ENCODE assay signal across 14 mouse cellular contexts in genomic region chr7:30706214-30706882, GRCm38 (mm10). TPM values are rescaled to one million over a fixed set of nuclear protein-coding genes. Genes with fewer than 3 reads are reported as not detected.
DNase-seq lines count a peak whose midpoint lies in the region; ATAC-seq and TF ChIP-seq lines count a peak whose summit lies in the region.
"Had no signal": no experiment of that assay in that cellular context is flagged by ENCODE, and none has a peak within 500 bp of the region (broad histone marks: within the 10 kb centered on the region; RNA-seq: fewer than 3 reads in every experiment).

No protein-coding gene starts in this region.

- no peak overlapping the region for H3K9ac ChIP-seq in heart, embryonic 12.5 days
- H3K9ac ChIP-seq in liver, adult 2 months (ENCODE audit: low read depth, low read length): no peak overlapping the region
- no peak overlapping the region; the same call in 1 of the 2 replicates for H3K9ac ChIP-seq in stomach, embryonic 16.5 days (ENCODE audit: low read length)
- no peak overlapping the region for H3K9ac ChIP-seq in forebrain, postnatal 0 days

- no peaks in the 10 kb centered on the region for H3K36me3 ChIP-seq in heart, embryonic 12.5 days
- H3K36me3 ChIP-seq in liver, adult 2 months (ENCODE audit: control insufficient read depth, insufficient read depth, low read length): no peaks in the 10 kb centered on the region
- no peaks in the 10 kb centered on the region for H3K36me3 ChIP-seq in stomach, embryonic 16.5 days (ENCODE audit: control insufficient read depth, insufficient read depth, low read length)
- H3K36me3 ChIP-seq in forebrain, postnatal 0 days (ENCODE audit: insufficient read depth): no peaks in the 10 kb centered on the region
- H3K36me3 ChIP-seq: hindbrain, embryonic 10.5 days had no signal

- H3K4me3 ChIP-seq in heart, embryonic 12.5 days: no peak overlapping the region
- no peak overlapping the region for H3K4me3 ChIP-seq in liver, adult 2 months (ENCODE audit: insufficient read depth, low read depth, low read length)
- H3K4me3 ChIP-seq in stomach, embryonic 16.5 days (replicated peaks; ENCODE audit: low read length): no peak overlapping the region
- H3K4me3 ChIP-seq in forebrain, postnatal 0 days (ENCODE audit: low read depth, low read length): no peak overlapping the region
- H3K4me3 ChIP-seq: hindbrain, embryonic 10.5 days had no signal

- H3K27me3 ChIP-seq in heart, embryonic 12.5 days (replicated peaks): peaks cover 7% of the 10 kb centered on the region; the same call in 1 of the 2 replicates
- no peaks in the 10 kb centered on the region for H3K27me3 ChIP-seq in liver, adult 2 months (ENCODE audit: control insufficient read depth, insufficient read depth, low read length)
- no peaks in the 10 kb centered on the region for H3K27me3 ChIP-seq in stomach, embryonic 16.5 days (ENCODE audit: control insufficient read depth, insufficient read depth, low read length)
- H3K27me3 ChIP-seq in forebrain, postnatal 0 days (ENCODE audit: insufficient read depth, low read length): no peaks in the 10 kb centered on the region

- H3K4me1 ChIP-seq in heart, embryonic 12.5 days (replicated peaks): peaks cover 17% of the 10 kb centered on the region
- H3K4me1 ChIP-seq in liver, adult 2 months (ENCODE audit: control insufficient read depth, insufficient read depth, low read length): peaks cover 9% of the 10 kb centered on the region; the same call in 1 of the 2 replicates
- H3K4me1 ChIP-seq in stomach, embryonic 16.5 days (ENCODE audit: control insufficient read depth, insufficient read depth, low read length): no peaks in the 10 kb centered on the region
- H3K4me1 ChIP-seq in forebrain, postnatal 0 days (ENCODE audit: insufficient read depth): no peaks in the 10 kb centered on the region
- H3K4me1 ChIP-seq: hindbrain, embryonic 10.5 days had no signal

- peak; percentile 79 for ATAC-seq in heart, embryonic 12.5 days (ENCODE audit: insufficient number of reproducible peaks, low FRiP score)
- ATAC-seq in stomach, embryonic 16.5 days (ENCODE audit: insufficient read depth, low FRiP score): peak; percentile 89
- ATAC-seq in cerebellum, adult (ENCODE audit: insufficient number of reproducible peaks, low FRiP score, low TSS enrichment): no peak
- ATAC-seq in forebrain, postnatal 0 days: no peak
- ATAC-seq: lung, postnatal 0 days had no signal

- H3K4me2 ChIP-seq in heart, embryonic 12.5 days: peak overlapping the region; percentile 25
- peak overlapping the region; percentile 10; the same call in 1 of the 2 replicates for H3K4me2 ChIP-seq in stomach, embryonic 16.5 days (ENCODE audit: low read depth, low read length)
- no peak overlapping the region for H3K4me2 ChIP-seq in forebrain, postnatal 0 days (ENCODE audit: low read depth)

- H3K79me2 ChIP-seq in liver, adult 2 months (ENCODE audit: control insufficient read depth, insufficient read depth, low read length): no peaks in the 10 kb centered on the region

- DNase-seq in heart, adult 18-20 months: peak; percentile 26 to 40
- no peak for DNase-seq in heart, postnatal 14 days
- peak; percentile 85 for DNase-seq in liver, adult 2 months (ENCODE audit: extremely low read depth, low read depth, low spot score)
- DNase-seq in forebrain, postnatal 0 days: no peak
- DNase-seq in right cerebral cortex, postnatal 4 days: no peak
- DNase-seq: cerebellum, adult 2 months; kidney, postnatal 10 days had no signal

- WGBS in heart, embryonic 12.5 days: 18% methylated on average over 8 of the region's 8 CpGs
- WGBS in liver, adult 2 months: 16% methylated on average over 8 of the region's 8 CpGs
- WGBS in stomach, embryonic 16.5 days: 50% methylated on average over 8 of the region's 8 CpGs
- WGBS in forebrain, postnatal 0 days: 78% methylated on average over 8 of the region's 8 CpGs

- TF ChIP-seq POLR2A in liver, adult 2 months (IDR thresholded peaks at IDR 0.05; ENCODE audit: extremely low read depth, insufficient read depth, low read length): no peak

- no peaks in the 10 kb centered on the region for H3K9me3 ChIP-seq in heart, embryonic 12.5 days (replicated peaks)
- H3K9me3 ChIP-seq in stomach, embryonic 16.5 days (replicated peaks; ENCODE audit: control insufficient read depth, low read length): no peaks in the 10 kb centered on the region
- no peaks in the 10 kb centered on the region for H3K9me3 ChIP-seq in forebrain, postnatal 0 days (ENCODE audit: low read length)

- peak overlapping the region; percentile 92 for H3K27ac ChIP-seq in heart, embryonic 12.5 days (ENCODE audit: poor library complexity, severe bottlenecking)
- H3K27ac ChIP-seq in liver, adult 2 months (replicated peaks; ENCODE audit: insufficient read depth, low read depth, low read length): peak overlapping the region; percentile 14; the same call in 1 of the 2 replicates
- H3K27ac ChIP-seq in stomach, embryonic 16.5 days (ENCODE audit: low read length): peak overlapping the region; percentile 73
- no peak overlapping the region for H3K27ac ChIP-seq in forebrain, postnatal 0 days (ENCODE audit: low read depth, low read length)
- H3K27ac ChIP-seq: hindbrain, embryonic 10.5 days had no signal

- intact Hi-C loops in heart, postnatal 14 days (cut with DNase I): no loop called here

- TF ChIP-seq CTCF in liver, adult 2 months (IDR thresholded peaks at IDR 0.05; ENCODE audit: low read depth, low read length): no peak
- TF ChIP-seq CTCF in forebrain, postnatal 0 days (IDR thresholded peaks at IDR 0.05; ENCODE audit: low read depth): no peak

RNA-seq across cellular contexts. Expression of gene Atp4a, which starts 5.7 kb away (rescaled TPM):
- under 1 TPM in 1 of 2 experiments, not detected in 1; 0.51 TPM for total RNA-seq in heart, adult 18-20 months (2021)
- total RNA-seq in heart, postnatal 14 days (2021): under 1 TPM in 1 of 2 experiments, not detected in 1; 0.15 TPM
- polyA plus RNA-seq in heart, embryonic 12.5 days (2016; fragmentation: Nextera tagmentation; extraction: Ambion mirVana): 0.78 and 0.98 TPM in 2 replicates
- total RNA-seq in liver, adult 2 months (2014; rRNA removed): 2.6 and 4.4 TPM in 2 replicates
- polyA plus RNA-seq in liver, adult 2 months (2012; rRNA removed): 1.3 and 4.2 TPM in 2 replicates
- polyA plus RNA-seq in stomach, embryonic 16.5 days (2015; fragmentation: Nextera tagmentation; extraction: Ambion mirVana): 22.3 and 44.6 TPM in 2 replicates
- total RNA-seq in forebrain, postnatal 0 days (2014; rRNA removed): 1.2 and 2.0 TPM in 2 replicates
- 2.8 and 4.7 TPM in 2 replicates for polyA plus RNA-seq in forebrain, postnatal 0 days (2015; fragmentation: Nextera tagmentation; extraction: Ambion mirVana)
- polyA plus RNA-seq: lung, postnatal 0 days had no signal

RNA-seq across cellular contexts. Expression of gene 2200002J24Rik, which starts 7.6 kb away (rescaled TPM):
- not detected for total RNA-seq in heart, adult 18-20 months (2021)
- not detected for total RNA-seq in heart, postnatal 14 days (2021)
- polyA plus RNA-seq in heart, embryonic 12.5 days (2016; fragmentation: Nextera tagmentation; extraction: Ambion mirVana): 1.2 and 1.5 TPM in 2 replicates
- 0.34 TPM in 1 of 2 replicates, not detected in the other for total RNA-seq in liver, adult 2 months (2014; rRNA removed)
- not detected in 2 replicates for polyA plus RNA-seq in liver, adult 2 months (2012; rRNA removed)
- 5.5 and 6.2 TPM in 2 replicates for polyA plus RNA-seq in stomach, embryonic 16.5 days (2015; fragmentation: Nextera tagmentation; extraction: Ambion mirVana)
- total RNA-seq in forebrain, postnatal 0 days (2014; rRNA removed): not detected in 2 replicates
- polyA plus RNA-seq in forebrain, postnatal 0 days (2015; fragmentation: Nextera tagmentation; extraction: Ambion mirVana): not detected in 2 replicates
- total RNA-seq: gastrocnemius, adult 18-20 months; left cerebral cortex, adult 18-20 months had no signal
- polyA plus RNA-seq: cerebellum, adult 2 months; hindbrain, embryonic 10.5 days had no signal

RNA-seq across cellular contexts. Expression of gene Tmem147, which starts 23.0 kb away (rescaled TPM):
- total RNA-seq in heart, adult 18-20 months (2021): 100 to 1,000 TPM; 238 to 252 TPM
- 100 to 1,000 TPM; 238 to 243 TPM for total RNA-seq in heart, postnatal 14 days (2021)
- polyA plus RNA-seq in heart, embryonic 12.5 days (2016; fragmentation: Nextera tagmentation; extraction: Ambion mirVana): 158 and 165 TPM in 2 replicates
- 124 and 146 TPM in 2 replicates for total RNA-seq in liver, adult 2 months (2014; rRNA removed)
- polyA plus RNA-seq in liver, adult 2 months (2012; rRNA removed): 248 and 335 TPM in 2 replicates
- 215 and 232 TPM in 2 replicates for polyA plus RNA-seq in stomach, embryonic 16.5 days (2015; fragmentation: Nextera tagmentation; extraction: Ambion mirVana)
- total RNA-seq in forebrain, postnatal 0 days (2014; rRNA removed): 173 TPM in 2 replicates
- polyA plus RNA-seq in forebrain, postnatal 0 days (2015; fragmentation: Nextera tagmentation; extraction: Ambion mirVana): 290 and 328 TPM in 2 replicates

RNA-seq across cellular contexts. Expression of gene Pmis2, which starts 34.9 kb away (rescaled TPM):
- total RNA-seq in heart, adult 18-20 months (2021): under 1 TPM; 0.40 to 0.67 TPM
- total RNA-seq in heart, postnatal 14 days (2021): under 1 TPM in 1 of 2 experiments, not detected in 1; 0.43 TPM
- polyA plus RNA-seq in heart, embryonic 12.5 days (2016; fragmentation: Nextera tagmentation; extraction: Ambion mirVana): not detected in 2 replicates
- not detected in 2 replicates for total RNA-seq in liver, adult 2 months (2014; rRNA removed)
- not detected in 2 replicates for polyA plus RNA-seq in liver, adult 2 months (2012; rRNA removed)
- polyA plus RNA-seq in stomach, embryonic 16.5 days (2015; fragmentation: Nextera tagmentation; extraction: Ambion mirVana): not detected in 2 replicates
- total RNA-seq in forebrain, postnatal 0 days (2014; rRNA removed): not detected in 2 replicates
- not detected in 2 replicates for polyA plus RNA-seq in forebrain, postnatal 0 days (2015; fragmentation: Nextera tagmentation; extraction: Ambion mirVana)
- total RNA-seq: left cerebral cortex, adult 18-20 months had no signal
- polyA plus RNA-seq: cerebellum, adult 2 months; hindbrain, embryonic 10.5 days; lung, postnatal 0 days had no signal

RNA-seq across cellular contexts. Expression of gene Gapdhs, which starts 37.1 kb away (rescaled TPM):
- total RNA-seq in heart, adult 18-20 months (2021): not detected
- not detected for total RNA-seq in heart, postnatal 14 days (2021)
- polyA plus RNA-seq in heart, embryonic 12.5 days (2016; fragmentation: Nextera tagmentation; extraction: Ambion mirVana): not detected in 2 replicates
- not detected in 2 replicates for total RNA-seq in liver, adult 2 months (2014; rRNA removed)
- polyA plus RNA-seq in liver, adult 2 months (2012; rRNA removed): 0.50 and 1.3 TPM in 2 replicates
- 0.28 and 0.40 TPM in 2 replicates for polyA plus RNA-seq in stomach, embryonic 16.5 days (2015; fragmentation: Nextera tagmentation; extraction: Ambion mirVana)
- total RNA-seq in forebrain, postnatal 0 days (2014; rRNA removed): not detected in 2 replicates
- polyA plus RNA-seq in forebrain, postnatal 0 days (2015; fragmentation: Nextera tagmentation; extraction: Ambion mirVana): 0.15 and 0.65 TPM in 2 replicates
- total RNA-seq: gastrocnemius, adult 18-20 months; left cerebral cortex, adult 18-20 months had no signal
- polyA plus RNA-seq: cerebellum, adult 2 months had no signal

Comparison
In these comparisons a context has a peak if more than half of its experiments do, and no peak if none do; other contexts are left out.
1. DNase-seq: peak in heart, adult 18-20 months (2 of 2) and liver, adult 2 months (single experiment); none in heart, postnatal 14 days (0 of 2), forebrain, postnatal 0 days (single experiment) and right cerebral cortex, postnatal 4 days (single experiment).
2. ATAC-seq: peak in heart, embryonic 12.5 days (single experiment) and stomach, embryonic 16.5 days (single experiment); none in cerebellum, adult (single experiment) and forebrain, postnatal 0 days (single experiment).